Mouse (Mus musculus): Measurements from ENCODE around the gene Slc22a8. TPM values are rescaled to one million over a fixed set of nuclear protein-coding genes. Genes with fewer than 3 reads are reported as not detected.

The Slc22a8 gene
- polyA plus RNA-seq, 2 experiments: 0.03 TPM; not detected in 1

- no peak for TF ChIP-seq POLR2A (IDR thresholded peaks at IDR 0.05; ENCODE audit: borderline replicate concordance, extremely low read depth, insufficient read depth, insufficient read length)
- DNase-seq (ENCODE audit: low spot score): no peak
- no peak for ATAC-seq (ENCODE audit: low FRiP score, low read depth)
- Histone ChIP-seq H3K9me3 (ENCODE audit: control insufficient read depth, low read length) (no peaks in the 10 kb centered on the region), H3K27me3 (ENCODE audit: control insufficient read depth, insufficient read depth, low read length) (no peaks in the 10 kb centered on the region), H3K4me3 (replicated peaks; ENCODE audit: low read length) (no peak overlapping the region), H3K9ac (ENCODE audit: low read depth, low read length, severe bottlenecking) (no peak overlapping the region), H3K36me3 (ENCODE audit: control insufficient read depth, insufficient read depth, low read length) (no peaks in the 10 kb centered on the region), H3K4me2 (replicated peaks; ENCODE audit: low read depth, low read length, severe bottlenecking) (no peak overlapping the region), H3K4me1 (ENCODE audit: control insufficient read depth, insufficient read depth, low read length) (no peaks in the 10 kb centered on the region), H3K27ac (replicated peaks; ENCODE audit: low read depth, low read length) (no peak overlapping the region)
- WGBS: 43% methylated on average over 3 of the region's 3 CpGs
These were observed 4.7 kb upstream of the Slc22a8 start for GRCm38 (mm10) chr19:8586350-8586749.

GRCm38 (mm10) chr19:8587315-8587714 is 3.7 kb upstream of the Slc22a8 start:
- H3K9ac ChIP-seq (ENCODE audit: low read depth, low read length, severe bottlenecking): no peak overlapping the region
- no peaks in the 10 kb centered on the region for H3K27me3 ChIP-seq (ENCODE audit: control insufficient read depth, insufficient read depth, low read length)
- no peak overlapping the region for H3K4me2 ChIP-seq (replicated peaks; ENCODE audit: low read depth, low read length, severe bottlenecking)
- no peak for TF ChIP-seq POLR2A (IDR thresholded peaks at IDR 0.05; ENCODE audit: borderline replicate concordance, extremely low read depth, insufficient read depth, insufficient read length)
- H3K4me1 ChIP-seq (ENCODE audit: control insufficient read depth, insufficient read depth, low read length): no peaks in the 10 kb centered on the region
- ATAC-seq (ENCODE audit: low FRiP score, low read depth) (no peak), DNase-seq (ENCODE audit: low spot score) (no peak)
- no peaks in the 10 kb centered on the region for H3K36me3 ChIP-seq (ENCODE audit: control insufficient read depth, insufficient read depth, low read length)
- no peak overlapping the region for H3K27ac ChIP-seq (replicated peaks; ENCODE audit: low read depth, low read length)
- no peak overlapping the region for H3K4me3 ChIP-seq (replicated peaks; ENCODE audit: low read length)
- WGBS: 44% methylated on average over 1 of the region's 1 CpGs
- no peaks in the 10 kb centered on the region for H3K9me3 ChIP-seq (ENCODE audit: control insufficient read depth, low read length)

- ATAC-seq (ENCODE audit: low FRiP score, low read depth) (no peak), DNase-seq (ENCODE audit: low spot score) (no peak)
- no peaks in the 10 kb centered on the region for H3K36me3 ChIP-seq (ENCODE audit: control insufficient read depth, insufficient read depth, low read length)
- H3K9ac ChIP-seq (ENCODE audit: low read depth, low read length, severe bottlenecking): no peak overlapping the region
- WGBS: 62% methylated on average over 2 of the region's 2 CpGs
- no peak overlapping the region for H3K4me2 ChIP-seq (replicated peaks; ENCODE audit: low read depth, low read length, severe bottlenecking)
- H3K4me1 ChIP-seq (ENCODE audit: control insufficient read depth, insufficient read depth, low read length): peaks cover 4% of the 10 kb centered on the region; the same call in 1 of the 2 replicates
- H3K27ac ChIP-seq (replicated peaks; ENCODE audit: low read depth, low read length): no peak overlapping the region
- no peak overlapping the region for H3K4me3 ChIP-seq (replicated peaks; ENCODE audit: low read length)
- TF ChIP-seq POLR2A (IDR thresholded peaks at IDR 0.05; ENCODE audit: borderline replicate concordance, extremely low read depth, insufficient read depth, insufficient read length): no peak
- no peaks in the 10 kb centered on the region for H3K9me3 ChIP-seq (ENCODE audit: control insufficient read depth, low read length)
- H3K27me3 ChIP-seq (ENCODE audit: control insufficient read depth, insufficient read depth, low read length): no peaks in the 10 kb centered on the region
These were observed 1.1 kb downstream of the Slc22a8 start for GRCm38 (mm10) chr19:8592155-8592554.

GRCm38 (mm10) chr19:8592873-8593408 is 1.9 kb downstream of the Slc22a8 start:
- H3K4me2 ChIP-seq (replicated peaks; ENCODE audit: low read depth, low read length, severe bottlenecking): no peak overlapping the region
- no peak overlapping the region for H3K9ac ChIP-seq (ENCODE audit: low read depth, low read length, severe bottlenecking)
- no peaks in the 10 kb centered on the region for H3K9me3 ChIP-seq (ENCODE audit: control insufficient read depth, low read length)
- no peak overlapping the region for H3K27ac ChIP-seq (replicated peaks; ENCODE audit: low read depth, low read length)
- ATAC-seq (ENCODE audit: low FRiP score, low read depth) (no peak), DNase-seq (ENCODE audit: low spot score) (no peak)
- 70% methylated on average over 6 of the region's 6 CpGs for WGBS
- no peak for TF ChIP-seq POLR2A (IDR thresholded peaks at IDR 0.05; ENCODE audit: borderline replicate concordance, extremely low read depth, insufficient read depth, insufficient read length)
- H3K36me3 ChIP-seq (ENCODE audit: control insufficient read depth, insufficient read depth, low read length): no peaks in the 10 kb centered on the region
- H3K27me3 ChIP-seq (ENCODE audit: control insufficient read depth, insufficient read depth, low read length): no peaks in the 10 kb centered on the region
- H3K4me3 ChIP-seq (replicated peaks; ENCODE audit: low read length): no peak overlapping the region
- peaks cover 4% of the 10 kb centered on the region; the same call in 1 of the 2 replicates for H3K4me1 ChIP-seq (ENCODE audit: control insufficient read depth, insufficient read depth, low read length)

GRCm38 (mm10) chr19:8593833-8594232 is 2.8 kb downstream of the Slc22a8 start:
- Histone ChIP-seq H3K27me3 (ENCODE audit: control insufficient read depth, insufficient read depth, low read length) (no peaks in the 10 kb centered on the region), H3K9ac (ENCODE audit: low read depth, low read length, severe bottlenecking) (no peak overlapping the region), H3K36me3 (ENCODE audit: control insufficient read depth, insufficient read depth, low read length) (no peaks in the 10 kb centered on the region), H3K9me3 (ENCODE audit: control insufficient read depth, low read length) (no peaks in the 10 kb centered on the region), H3K4me3 (replicated peaks; ENCODE audit: low read length) (no peak overlapping the region), H3K27ac (replicated peaks; ENCODE audit: low read depth, low read length) (no peak overlapping the region), H3K4me2 (replicated peaks; ENCODE audit: low read depth, low read length, severe bottlenecking) (no peak overlapping the region), H3K4me1 (ENCODE audit: control insufficient read depth, insufficient read depth, low read length) (peaks cover 4% of the 10 kb centered on the region; the same call in 1 of the 2 replicates)
- ATAC-seq (ENCODE audit: low FRiP score, low read depth): no peak
- 88% methylated on average over 11 of the region's 11 CpGs for whole genome bisulfite sequencing
- TF ChIP-seq POLR2A (IDR thresholded peaks at IDR 0.05; ENCODE audit: borderline replicate concordance, extremely low read depth, insufficient read depth, insufficient read length): no peak
- no peak for DNase-seq (ENCODE audit: low spot score)

All from limb, embryonic 14.5 days (tissue).